Mouse (Mus musculus): ENCODE measurements around the gene Ccnt1.

- no peak for TF ChIP-seq POLR2A (IDR thresholded peaks at IDR 0.05; ENCODE audit: extremely low read depth, insufficient read depth, low read length)
- TF ChIP-seq CTCF (IDR thresholded peaks at IDR 0.05; ENCODE audit: low read depth, low read length): no peak
Observed at GRCm38 (mm10) chr15:98514146-98514545, 56.6 kb downstream of the Ccnt1 start.
